Mouse (Mus musculus) CH12.LX (cell line): ENCODE data around the gene Sgsm3.

Experiments
- JUND ChIP-seq: conservative IDR thresholded peaks from 2 replicates; pipeline ENCODE4 v1.6.1; 2011; ENCODE audit warnings: low read depth, low read length, improper control_type of control experiment
- SMC3 ChIP-seq: IDR thresholded peaks from 2 replicates; pipeline ENCODE4 v1.6.1; 2011; ENCODE audit warnings: low read depth, low read length, improper control_type of control experiment
- ZC3H11A ChIP-seq: IDR thresholded peaks from 2 replicates; pipeline ENCODE4 v1.6.1; 2012; ENCODE audit warnings: low read depth, mild to moderate bottlenecking, inconsistent platforms, low read length, improper control_type of control experiment

GRCm38 (mm10) chr15:81015068-81015744 is 37.6 kb downstream of the Sgsm3 start:
- TF ChIP-seq JUND (no peak), SMC3 (no peak), ZC3H11A (no peak)
